Mouse (Mus musculus) liver (tissue): ENCODE data around the gene Taar7e.
"Not testable (repeated sequence)": the region's sequence is repeated elsewhere in the genome, so short reads cannot be mapped to it uniquely, and the experiment has no call there.

Source experiments
- DNase-seq: peaks from one replicate; pipeline ENCODE4 v3.0.0-alpha.2; 2020; ENCODE audit warnings: mixed read lengths

Taar7e gene

DNA sequence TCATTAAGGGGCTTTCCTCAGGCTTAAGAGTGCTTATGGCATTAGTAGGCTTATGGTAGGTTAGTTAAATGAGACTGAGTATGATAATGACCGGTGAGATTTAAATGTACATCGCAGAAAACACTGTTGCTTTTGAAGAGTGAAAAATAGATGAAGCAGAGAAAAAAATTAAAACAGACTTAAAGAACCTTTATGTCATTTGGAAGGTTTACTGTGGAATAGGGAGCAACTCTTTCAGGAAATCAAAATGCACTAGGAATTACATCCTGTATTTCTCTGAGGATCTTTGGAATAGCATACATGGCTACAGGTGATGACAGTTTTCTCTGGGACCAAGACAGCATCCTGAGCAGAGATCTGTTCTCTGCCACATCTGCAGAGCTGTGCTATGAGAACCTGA lies at the start of gene Taar7e:
Gene Taar7e (plus strand): TSS at position 301 of the 400 bp plus-strand sequence.
- no peak for DNase-seq

GRCm38 (mm10) chr10:23993381-23993780 lies 44.0 kb upstream of the Taar7e start, which contains the start of gene Taar7a:
TSS of gene Taar7a (minus strand) at chr10:23993481.
- DNase-seq: no peak

DNA sequence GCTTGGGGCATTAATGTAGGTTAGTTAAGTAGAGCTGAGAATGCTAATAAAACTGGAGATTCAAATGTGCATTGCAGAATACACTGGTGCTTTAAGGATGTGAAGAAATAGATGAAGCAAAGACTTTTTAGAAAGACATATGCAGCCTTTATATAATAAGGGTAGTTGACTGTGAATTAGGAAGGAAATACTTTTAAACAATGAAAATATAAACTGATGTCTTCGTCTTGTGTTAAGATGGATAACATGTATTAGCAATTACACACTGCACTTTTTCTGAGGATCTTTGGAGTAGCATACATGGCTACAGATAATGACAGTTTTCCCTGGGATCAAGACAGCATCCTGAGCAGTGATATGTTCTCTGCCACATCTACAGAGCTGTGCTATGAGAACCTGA lies 37.8 kb upstream of the Taar7e start, which contains the start of gene Taar7b:
Gene Taar7b (plus strand): TSS at position 301 of the 400 bp plus-strand sequence.
- DNase-seq: no peak

- no peak for DNase-seq
These were observed 31.0 kb upstream of the Taar7e start for GRCm38 (mm10) chr10:24006442-24006841.

DNA sequence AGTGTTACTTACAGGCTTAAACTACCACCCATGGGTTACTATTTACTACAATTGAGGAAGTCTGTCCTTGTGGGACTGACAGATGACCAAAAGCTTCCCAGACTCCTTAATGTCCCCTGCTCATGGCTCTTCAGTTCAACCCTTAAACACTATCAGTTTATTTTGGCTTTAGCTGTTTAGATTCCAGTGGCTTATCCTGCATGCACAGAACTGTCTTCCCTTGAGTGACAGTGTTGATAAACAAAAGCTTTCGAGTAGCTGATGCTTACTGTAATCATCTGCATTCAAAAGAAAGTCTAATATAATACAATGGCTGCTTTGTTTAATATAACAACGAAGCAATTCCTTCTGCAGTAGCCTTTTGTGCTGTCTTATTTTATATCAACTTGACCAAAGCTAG lies 30.4 kb upstream of the Taar7e start:
- DNase-seq: no peak

DNA sequence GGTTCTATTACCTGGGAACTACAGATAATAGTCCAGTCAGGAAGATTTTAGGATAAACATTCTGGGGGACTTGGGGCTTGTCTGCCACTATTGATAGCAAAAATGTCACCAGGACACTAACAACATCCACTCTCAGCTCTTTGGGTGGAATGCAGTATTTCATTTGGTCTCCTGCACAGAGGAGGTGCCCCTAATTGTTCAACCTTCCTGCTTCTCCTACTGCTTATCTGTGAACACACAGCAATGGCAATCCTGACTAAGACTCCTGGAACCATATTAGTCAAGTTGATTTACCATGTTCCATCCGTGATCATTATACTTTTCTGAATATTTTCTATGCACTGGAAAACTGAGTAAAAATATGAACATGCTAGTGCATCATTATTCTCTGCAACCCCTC lies 29.3 kb upstream of the Taar7e start:
- no peak for DNase-seq

DNA sequence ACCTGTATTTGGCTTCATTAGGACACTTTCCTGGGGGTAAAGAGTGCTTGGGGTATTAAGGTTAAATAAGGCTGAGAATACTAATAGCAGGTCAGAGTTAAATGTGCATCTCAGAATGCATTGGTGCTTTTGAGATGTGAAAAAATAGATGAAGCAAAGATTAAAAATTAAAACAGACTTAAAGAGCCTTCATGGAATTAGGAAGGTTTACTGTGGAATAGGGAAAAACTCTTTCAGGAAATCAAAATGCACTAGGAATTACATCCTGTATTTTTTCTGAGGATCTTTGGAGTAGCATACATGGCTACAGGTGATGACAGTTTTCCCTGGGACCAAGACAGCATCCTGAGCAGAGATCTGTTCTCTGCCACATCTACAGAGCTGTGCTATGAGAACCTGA lies 10.5 kb upstream of the Taar7e start, which contains the start of gene Taar7d:
Gene Taar7d (plus strand): TSS at position 301 of the 400 bp plus-strand sequence.
- DNase-seq: no peak

GRCm38 (mm10) chr10:24031347-24031746 lies 6.1 kb upstream of the Taar7e start:
- DNase-seq: no peak

DNA sequence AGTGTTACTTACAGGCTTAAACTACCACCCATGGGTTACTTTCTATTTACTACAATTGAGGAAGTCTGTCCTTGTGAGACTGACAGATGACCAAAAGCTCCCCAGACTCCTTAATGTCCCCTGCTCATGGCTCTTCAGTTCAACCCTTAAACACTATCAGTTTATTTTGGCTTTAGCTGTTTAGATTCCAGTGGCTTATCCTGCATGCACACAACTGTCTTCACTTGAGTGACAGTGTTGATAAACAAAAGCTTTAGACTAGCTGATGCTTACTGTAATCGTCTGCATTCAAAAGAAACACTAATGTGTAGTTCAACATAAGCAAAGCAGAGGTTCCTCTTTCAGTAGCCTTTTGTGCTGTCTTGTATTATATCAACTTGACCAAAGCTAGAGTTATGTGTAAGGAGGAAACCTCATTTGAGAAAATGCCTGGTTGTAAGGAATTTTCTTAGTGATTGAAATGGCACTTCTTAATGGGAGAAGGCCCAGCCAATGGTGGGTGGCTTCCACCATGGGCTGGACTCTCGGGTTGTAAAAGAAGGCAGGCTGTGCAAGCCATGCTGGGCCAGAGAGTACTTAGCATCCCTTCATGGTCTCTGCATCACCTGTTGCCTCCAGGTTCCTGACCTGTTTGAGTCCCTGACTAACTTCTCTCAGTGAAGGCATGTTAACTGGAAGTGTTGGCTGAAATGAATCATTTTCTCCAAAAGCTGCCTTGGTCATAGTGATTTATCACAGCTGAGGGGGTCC lies 2.9 kb downstream of the Taar7e start:
- no peak for DNase-seq

GRCm38 (mm10) chr10:24049210-24049609 lies 11.8 kb downstream of the Taar7e start, which contains the start of gene Taar7f:
TSS of gene Taar7f (plus strand) at chr10:24049510.
- DNase-seq: no peak

- no peak for DNase-seq
These were observed 14.6 kb downstream of the Taar7e start for GRCm38 (mm10) chr10:24052039-24052438.

DNA sequence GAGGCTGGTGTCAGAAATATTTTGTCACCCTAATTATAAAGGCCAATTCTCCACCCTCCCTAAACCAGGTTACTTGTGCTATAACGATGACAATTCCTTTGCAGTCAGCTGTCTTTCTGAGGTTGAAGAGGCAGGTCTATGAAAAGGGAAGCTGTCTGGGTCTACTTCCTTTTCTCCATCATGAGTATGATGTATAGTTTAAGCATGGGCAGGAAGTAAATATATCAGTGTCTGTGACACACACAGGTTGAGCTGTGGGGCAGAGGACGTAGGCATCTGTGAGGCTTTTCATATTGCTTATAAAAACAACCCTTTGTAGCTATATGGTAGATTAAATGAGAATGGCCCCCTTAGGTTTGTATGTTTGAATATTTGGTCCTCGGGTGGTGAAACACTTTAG lies 21.6 kb downstream of the Taar7e start:
- no peak for DNase-seq

- DNase-seq: not testable (repeated sequence)
These were observed 37.3 kb downstream of the Taar7e start for GRCm38 (mm10) chr10:24074751-24075150.

GRCm38 (mm10) chr10:24076200-24076599 lies 38.8 kb downstream of the Taar7e start, which contains the start of gene Taar8a:
TSS of gene Taar8a (plus strand) at chr10:24076500.
- DNase-seq: not testable (repeated sequence)

GRCm38 (mm10) chr10:24080166-24080565 lies 42.8 kb downstream of the Taar7e start:
- peak; percentile 36 for DNase-seq

DNA sequence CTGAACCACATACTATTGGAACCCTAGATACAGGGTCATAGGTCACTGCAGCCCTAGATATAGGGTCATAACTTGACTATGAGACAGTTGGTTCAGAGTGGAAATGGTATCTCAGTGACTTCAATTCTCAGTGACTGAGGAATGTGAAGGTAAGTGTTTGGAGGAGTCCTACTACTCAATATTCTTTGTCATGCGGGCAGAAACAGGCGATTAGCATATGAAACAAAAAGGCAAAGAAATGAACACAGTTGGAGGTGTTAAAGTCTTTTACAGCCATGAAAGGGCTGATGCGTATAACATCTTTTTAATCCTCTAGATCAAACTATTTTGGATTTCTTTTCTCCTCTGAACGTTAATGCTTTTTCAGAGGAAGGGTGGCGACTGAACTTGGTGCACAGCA lies 48.5 kb downstream of the Taar7e start:
- no peak for DNase-seq

DNA sequence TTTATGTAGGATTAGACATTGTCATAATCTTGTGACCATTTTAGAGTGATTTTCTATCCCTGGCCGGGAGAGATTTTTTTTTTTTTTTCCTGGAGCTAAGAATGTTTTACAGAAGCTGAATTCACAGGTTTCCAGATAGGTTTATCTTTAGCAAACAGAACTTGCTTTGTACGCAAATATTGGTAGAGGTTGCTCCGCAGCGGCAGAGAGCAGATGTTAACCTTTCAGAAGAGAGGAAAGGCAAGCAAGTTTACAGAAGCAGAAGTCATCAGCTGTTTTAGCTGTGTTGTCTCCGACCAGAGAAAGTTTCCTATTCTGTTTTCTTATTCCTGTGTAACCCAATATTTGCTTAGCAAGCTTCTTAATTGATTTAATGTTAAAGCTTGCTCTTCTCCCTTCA lies 49.1 kb downstream of the Taar7e start:
- DNase-seq: peak; percentile 13

DNA sequence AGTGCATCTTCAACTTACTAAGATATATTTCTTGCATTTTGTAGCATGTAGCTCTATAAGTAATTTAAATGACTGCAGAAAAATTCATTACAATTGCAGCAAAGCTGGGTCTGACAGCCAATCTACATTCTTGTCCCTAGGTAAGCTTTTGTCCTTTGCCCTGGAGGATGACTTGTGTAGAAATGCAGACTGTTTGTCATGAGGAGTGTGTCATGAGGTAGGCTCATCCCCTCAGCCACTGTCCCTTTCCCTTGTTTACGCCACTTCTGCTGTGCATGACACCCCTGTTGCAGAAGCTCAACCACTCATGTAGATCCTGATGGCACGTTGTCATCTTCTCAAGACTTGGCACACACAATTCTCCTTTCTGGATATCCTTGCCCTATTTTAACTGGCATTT lies 49.8 kb downstream of the Taar7e start:
- DNase-seq: no peak
